Mouse (Mus musculus): ENCODE measurements around the gene Ssty1.
"Not testable (repeated sequence)": the region's sequence is repeated elsewhere in the genome, so short reads cannot be mapped to it uniquely, and the experiment has no call there.

Ssty1 gene

GRCm38 (mm10) chrY:18088816-18089215, at the start of gene Ssty1:
Gene Ssty1 (plus strand): TSS chrY:18089116.
- not testable (repeated sequence) for DNase-seq

GRCm38 (mm10) chrY:18061712-18062111, 27.2 kb upstream of the Ssty1 start, which contains the start of gene Gm21764:
Gene Gm21764 (minus strand): TSS chrY:18061812.
- DNase-seq = not testable (repeated sequence)
